Mouse (Mus musculus): ENCODE measurements around the gene Dram1. TPM values are rescaled to one million over a fixed set of nuclear protein-coding genes. Genes with fewer than 3 reads are reported as not detected.

The Dram1 gene
- total RNA-seq, 1 experiment: 3.3 TPM

- Histone ChIP-seq H3K9me3 (ENCODE audit: control insufficient read depth, insufficient read depth, low read depth, low read length) (no peaks in the 10 kb centered on the region), H3K36me3 (ENCODE audit: control insufficient read depth, insufficient read depth, low read length, poor library complexity, severe bottlenecking) (no peaks in the 10 kb centered on the region), H3K27ac (ENCODE audit: insufficient read depth, low read depth, low read length, poor library complexity, severe bottlenecking) (no peak overlapping the region), H3K9ac (ENCODE audit: insufficient read depth, low read depth, low read length, poor library complexity, severe bottlenecking) (no peak overlapping the region), H3K4me1 (ENCODE audit: control insufficient read depth in 2 of 2, insufficient read depth in 2 of 2, low read length in 2 of 2, poor library complexity in 1 of 2) (peaks cover 0 to 14% of the 10 kb centered on the region in 2 experiments; a peak in 1 of 4 replicates), H3K4me3 (ENCODE audit: insufficient read depth in 1 of 2, low read depth in 1 of 2, low read length in 2 of 2, poor library complexity in 1 of 2, severe bottlenecking in 1 of 2) (no peak overlapping the region)
- in situ Hi-C loops (cut with MboI; ENCODE audit: low sequenced_read_pairs in 2 of 2, unreplicated experiment in 2 of 2): no loop called here
- TF ChIP-seq ZC3H11A (IDR thresholded peaks at IDR 0.05; ENCODE audit: borderline replicate concordance, low read depth, low read length) (no peak), CHD2 (IDR thresholded peaks at IDR 0.05; ENCODE audit: low read depth, low read length) (no peak), HCFC1 (IDR thresholded peaks at IDR 0.05; ENCODE audit: borderline replicate concordance, insufficient read depth, low read length) (no peak), MAFK (IDR thresholded peaks at IDR 0.05; ENCODE audit: insufficient read depth, low read depth, low read length) (no peak), ZNF384 (IDR thresholded peaks at IDR 0.05; ENCODE audit: low read depth, low read length) (no peak)
- no peak for DNase-seq (ENCODE audit: low read depth, low spot score)
Measured at GRCm38 (mm10) chr10:88390096-88390790, 11.4 kb upstream of the Dram1 start.

DNA sequence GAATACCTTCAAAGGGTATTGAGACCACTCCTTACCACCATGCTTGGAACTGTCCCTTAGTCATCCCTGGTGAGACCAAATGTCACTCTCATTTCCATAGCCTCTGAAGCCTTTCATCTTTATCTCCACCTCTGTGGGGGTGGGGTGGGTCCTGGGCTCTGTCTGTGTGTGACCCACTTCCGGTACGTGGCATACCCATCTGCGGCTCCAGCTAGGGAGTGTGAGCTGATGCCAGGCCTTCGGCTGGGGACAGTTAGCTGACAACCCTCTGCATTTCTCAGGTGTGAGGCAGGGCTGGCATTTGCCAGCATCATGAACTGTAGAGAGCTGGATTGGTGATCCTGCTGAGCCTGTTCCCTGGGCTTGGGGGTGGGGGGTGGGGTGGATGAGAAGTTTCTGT lies 10.7 kb upstream of the Dram1 start:
- H3K36me3 ChIP-seq (ENCODE audit: control insufficient read depth, insufficient read depth, low read length, poor library complexity, severe bottlenecking): no peaks in the 10 kb centered on the region
- H3K27ac ChIP-seq (ENCODE audit: insufficient read depth, low read depth, low read length, poor library complexity, severe bottlenecking): no peak overlapping the region
- no peak overlapping the region for H3K9ac ChIP-seq (ENCODE audit: insufficient read depth, low read depth, low read length, poor library complexity, severe bottlenecking)
- no peaks in the 10 kb centered on the region for H3K9me3 ChIP-seq (ENCODE audit: control insufficient read depth, insufficient read depth, low read depth, low read length)
- no peak overlapping the region for H3K4me3 ChIP-seq (ENCODE audit: insufficient read depth in 1 of 2, low read depth in 1 of 2, low read length in 2 of 2, poor library complexity in 1 of 2, severe bottlenecking in 1 of 2)
- in situ Hi-C loops (cut with MboI; ENCODE audit: low sequenced_read_pairs in 2 of 2, unreplicated experiment in 2 of 2): no loop called here
- TF ChIP-seq CHD2 (IDR thresholded peaks at IDR 0.05; ENCODE audit: low read depth, low read length): no peak
- no peak for TF ChIP-seq ZC3H11A (IDR thresholded peaks at IDR 0.05; ENCODE audit: borderline replicate concordance, low read depth, low read length)
- peaks cover 0 to 14% of the 10 kb centered on the region in 2 experiments; a peak in 1 of 4 replicates for H3K4me1 ChIP-seq (ENCODE audit: control insufficient read depth in 2 of 2, insufficient read depth in 2 of 2, low read length in 2 of 2, poor library complexity in 1 of 2)
- no peak for DNase-seq (ENCODE audit: low read depth, low spot score)

DNA sequence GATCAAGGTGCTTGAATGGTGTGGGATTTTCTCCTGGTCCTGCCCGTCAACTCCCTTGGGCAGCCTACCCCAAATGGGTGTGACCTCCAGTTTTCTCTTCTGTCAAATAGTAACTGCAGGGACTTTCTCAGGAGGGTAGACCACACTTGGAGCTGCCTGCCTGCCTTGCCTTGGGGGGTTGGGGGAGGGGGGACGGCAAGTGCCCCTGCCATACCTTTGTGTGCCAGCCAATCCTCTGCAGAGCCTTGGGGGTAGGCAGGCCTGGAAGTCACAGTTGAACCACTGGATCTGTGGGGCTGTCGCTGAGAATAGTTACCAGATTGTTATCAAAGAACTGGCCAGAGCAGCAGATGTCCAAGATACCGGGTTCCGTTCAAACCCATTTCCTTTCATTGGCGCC lies 7.4 kb upstream of the Dram1 start:
- in situ Hi-C loops (cut with MboI; ENCODE audit: low sequenced_read_pairs in 2 of 2, unreplicated experiment in 2 of 2): no loop called here
- Histone ChIP-seq H3K36me3 (ENCODE audit: control insufficient read depth, insufficient read depth, low read length, poor library complexity, severe bottlenecking) (no peaks in the 10 kb centered on the region), H3K4me3 (ENCODE audit: insufficient read depth in 1 of 2, low read depth in 1 of 2, low read length in 2 of 2, poor library complexity in 1 of 2, severe bottlenecking in 1 of 2) (no peak overlapping the region), H3K4me1 (ENCODE audit: control insufficient read depth in 2 of 2, insufficient read depth in 2 of 2, low read length in 2 of 2, poor library complexity in 1 of 2) (peaks cover 0 to 19% of the 10 kb centered on the region in 2 experiments; a peak in 1 of 4 replicates), H3K9ac (ENCODE audit: insufficient read depth, low read depth, low read length, poor library complexity, severe bottlenecking) (no peak overlapping the region), H3K27ac (ENCODE audit: insufficient read depth, low read depth, low read length, poor library complexity, severe bottlenecking) (no peak overlapping the region), H3K9me3 (ENCODE audit: control insufficient read depth, insufficient read depth, low read depth, low read length) (no peaks in the 10 kb centered on the region)
- DNase-seq (ENCODE audit: low read depth, low spot score): no peak
- TF ChIP-seq ZNF384 (IDR thresholded peaks at IDR 0.05; ENCODE audit: low read depth, low read length) (no peak), CHD2 (IDR thresholded peaks at IDR 0.05; ENCODE audit: low read depth, low read length) (no peak), HCFC1 (IDR thresholded peaks at IDR 0.05; ENCODE audit: borderline replicate concordance, insufficient read depth, low read length) (no peak), MAFK (IDR thresholded peaks at IDR 0.05; ENCODE audit: insufficient read depth, low read depth, low read length) (no peak), ZC3H11A (IDR thresholded peaks at IDR 0.05; ENCODE audit: borderline replicate concordance, low read depth, low read length) (no peak)

GRCm38 (mm10) chr10:88385758-88386157 lies 6.9 kb upstream of the Dram1 start:
- no peak overlapping the region for H3K4me3 ChIP-seq (ENCODE audit: insufficient read depth in 1 of 2, low read depth in 1 of 2, low read length in 2 of 2, poor library complexity in 1 of 2, severe bottlenecking in 1 of 2)
- in situ Hi-C loops (cut with MboI; ENCODE audit: low sequenced_read_pairs in 2 of 2, unreplicated experiment in 2 of 2): no loop called here
- no peak overlapping the region for H3K27ac ChIP-seq (ENCODE audit: insufficient read depth, low read depth, low read length, poor library complexity, severe bottlenecking)
- H3K4me1 ChIP-seq (ENCODE audit: control insufficient read depth in 2 of 2, insufficient read depth in 2 of 2, low read length in 2 of 2, poor library complexity in 1 of 2): peaks cover 0 to 21% of the 10 kb centered on the region in 2 experiments; a peak in 1 of 4 replicates
- H3K9me3 ChIP-seq (ENCODE audit: control insufficient read depth, insufficient read depth, low read depth, low read length): no peaks in the 10 kb centered on the region
- DNase-seq (ENCODE audit: low read depth, low spot score): no peak
- TF ChIP-seq HCFC1 (IDR thresholded peaks at IDR 0.05; ENCODE audit: borderline replicate concordance, insufficient read depth, low read length) (no peak), ZC3H11A (IDR thresholded peaks at IDR 0.05; ENCODE audit: borderline replicate concordance, low read depth, low read length) (no peak), MAFK (IDR thresholded peaks at IDR 0.05; ENCODE audit: insufficient read depth, low read depth, low read length) (no peak), ZNF384 (IDR thresholded peaks at IDR 0.05; ENCODE audit: low read depth, low read length) (no peak), CHD2 (IDR thresholded peaks at IDR 0.05; ENCODE audit: low read depth, low read length) (no peak)
- H3K9ac ChIP-seq (ENCODE audit: insufficient read depth, low read depth, low read length, poor library complexity, severe bottlenecking): no peak overlapping the region
- no peaks in the 10 kb centered on the region for H3K36me3 ChIP-seq (ENCODE audit: control insufficient read depth, insufficient read depth, low read length, poor library complexity, severe bottlenecking)

Measured in ES-E14 (cell line).